Mouse (Mus musculus): ENCODE results near the gene Pus7. TPM values are rescaled to one million over a fixed set of nuclear protein-coding genes. Genes with fewer than 3 reads are reported as not detected.
"Not testable (repeated sequence)": the region's sequence is repeated elsewhere in the genome, so short reads cannot be mapped to it uniquely, and the experiment has no call there.

Gene Pus7
- polyA plus RNA-seq, 2 experiments = 27.0 to 28.7 TPM

DNA sequence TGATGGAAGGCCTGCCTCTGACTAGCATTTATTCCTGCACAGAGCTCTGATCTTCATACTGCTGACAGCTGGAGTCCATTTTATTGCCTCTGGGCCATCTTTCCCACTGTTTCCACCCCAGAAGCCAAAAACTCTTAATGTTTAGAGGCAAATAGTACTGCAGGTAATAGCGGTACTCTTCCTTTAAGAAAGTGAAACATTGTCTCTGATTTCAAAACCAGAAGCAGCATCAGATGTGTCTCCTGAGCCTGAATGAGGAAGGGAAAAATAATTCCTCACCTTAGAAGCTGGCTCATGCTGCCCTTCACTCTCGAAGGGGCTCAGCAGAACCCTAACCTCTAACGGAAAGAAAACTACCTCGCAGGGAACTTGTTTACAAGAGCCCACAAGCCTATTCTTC lies 72.3 kb downstream of the Pus7 start:
- WGBS = 91% methylated on average over 4 of the region's 4 CpGs
- Histone ChIP-seq H3K4me1 (ENCODE audit: control insufficient read depth, insufficient read depth, low read length) (no peaks in the 10 kb centered on the region), H3K4me2 (replicated peaks; ENCODE audit: low read depth, low read length, severe bottlenecking) (no peak overlapping the region), H3K27ac (replicated peaks; ENCODE audit: low read depth, low read length) (no peak overlapping the region), H3K4me3 (replicated peaks; ENCODE audit: low read length) (no peak overlapping the region), H3K9me3 (ENCODE audit: control insufficient read depth, low read length) (peaks cover 27% of the 10 kb centered on the region), H3K9ac (ENCODE audit: low read depth, low read length, severe bottlenecking) (no peak overlapping the region), H3K36me3 (ENCODE audit: control insufficient read depth, insufficient read depth, low read length) (peaks cover 33% of the 10 kb centered on the region), H3K27me3 (ENCODE audit: control insufficient read depth, insufficient read depth, low read length) (no peaks in the 10 kb centered on the region)
- DNase-seq (ENCODE audit: low spot score) (no peak), ATAC-seq (ENCODE audit: low FRiP score, low read depth) (no peak)
- TF ChIP-seq POLR2A (IDR thresholded peaks at IDR 0.05; ENCODE audit: borderline replicate concordance, extremely low read depth, insufficient read depth, insufficient read length) = no peak

DNA sequence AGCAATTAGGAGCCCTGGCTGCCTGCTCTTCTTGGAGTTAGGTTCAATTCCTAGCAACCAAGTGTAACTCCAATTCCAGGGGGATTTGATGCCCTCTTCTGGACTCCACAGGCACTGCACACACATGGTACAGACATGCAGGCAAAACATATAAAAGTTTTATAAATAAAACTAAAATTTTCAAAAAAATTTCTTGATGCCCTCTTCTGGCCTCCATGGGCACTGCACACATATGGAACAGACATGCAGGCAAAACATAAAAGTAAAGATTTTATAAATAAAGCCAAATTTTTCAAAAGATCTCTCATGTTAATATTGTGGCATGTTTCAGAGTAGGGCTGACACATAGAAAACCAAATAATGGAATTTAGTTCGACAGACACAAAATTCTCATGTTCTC lies 73.8 kb downstream of the Pus7 start:
- Histone ChIP-seq H3K9ac (ENCODE audit: low read depth, low read length, severe bottlenecking) (no peak overlapping the region), H3K9me3 (ENCODE audit: control insufficient read depth, low read length) (peaks cover 28% of the 10 kb centered on the region), H3K36me3 (ENCODE audit: control insufficient read depth, insufficient read depth, low read length) (peaks cover 33% of the 10 kb centered on the region), H3K4me2 (replicated peaks; ENCODE audit: low read depth, low read length, severe bottlenecking) (no peak overlapping the region), H3K4me3 (replicated peaks; ENCODE audit: low read length) (no peak overlapping the region), H3K27me3 (ENCODE audit: control insufficient read depth, insufficient read depth, low read length) (no peaks in the 10 kb centered on the region), H3K27ac (replicated peaks; ENCODE audit: low read depth, low read length) (no peak overlapping the region), H3K4me1 (ENCODE audit: control insufficient read depth, insufficient read depth, low read length) (no peaks in the 10 kb centered on the region)
- DNase-seq (ENCODE audit: low spot score) = no peak
- WGBS = 96% methylated on average over 1 of the region's 1 CpGs
- TF ChIP-seq POLR2A (IDR thresholded peaks at IDR 0.05; ENCODE audit: borderline replicate concordance, extremely low read depth, insufficient read depth, insufficient read length) = no peak
- ATAC-seq (ENCODE audit: low FRiP score, low read depth) = no peak

DNA sequence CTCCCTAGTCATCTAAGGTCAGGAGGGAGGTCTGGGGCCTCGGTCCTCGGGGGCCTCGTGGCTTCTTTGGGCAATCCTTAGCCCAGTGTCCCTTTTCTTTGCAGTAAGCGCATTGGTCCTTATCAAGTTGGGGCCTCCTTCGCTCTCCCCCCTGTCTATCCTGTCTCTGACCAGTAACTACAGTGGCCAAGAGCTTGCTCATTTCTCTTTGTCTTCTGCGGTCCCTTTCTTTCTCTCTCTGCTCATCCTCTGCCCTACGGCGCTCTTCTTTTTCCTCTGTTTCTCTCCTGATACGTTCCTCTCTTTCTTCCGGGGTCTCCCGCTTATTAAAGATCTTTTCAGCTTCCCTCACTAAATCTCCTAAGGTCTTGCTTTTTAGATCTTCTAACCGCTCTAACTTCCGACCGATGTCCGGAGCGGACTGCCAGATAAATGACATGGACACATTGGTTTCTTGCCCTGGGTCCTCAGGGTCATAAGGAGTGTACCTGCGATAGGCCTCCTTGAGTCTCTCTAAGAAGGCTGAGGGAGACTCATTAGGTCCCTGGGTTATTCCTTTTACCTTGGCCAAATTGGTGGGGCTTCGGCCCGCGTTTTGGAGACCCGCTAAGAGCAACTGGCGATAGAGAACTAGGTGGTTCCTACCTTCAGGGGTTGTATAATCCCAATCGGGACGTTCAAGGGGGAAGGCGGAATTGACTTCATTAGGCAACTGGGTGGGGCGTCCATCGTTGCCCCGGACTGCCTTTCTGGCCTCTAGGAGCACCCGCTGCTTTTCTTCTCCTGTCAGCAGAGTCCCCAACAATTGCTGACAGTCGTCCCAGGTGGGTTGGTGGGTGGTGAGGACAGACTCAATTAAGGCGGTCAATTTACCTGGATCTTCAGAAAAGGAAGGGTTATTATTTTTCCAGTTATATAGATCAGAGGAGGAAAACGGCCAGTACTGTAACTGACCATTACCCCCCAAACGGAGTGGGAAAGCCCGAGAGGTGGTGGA lies 76.6 kb downstream of the Pus7 start:
- H3K9me3 ChIP-seq (ENCODE audit: control insufficient read depth, low read length) = peaks cover 42% of the 10 kb centered on the region
- DNase-seq (ENCODE audit: low spot score); H3K27ac ChIP-seq (replicated peaks; ENCODE audit: low read depth, low read length); H3K9ac ChIP-seq (ENCODE audit: low read depth, low read length, severe bottlenecking); ATAC-seq (ENCODE audit: low FRiP score, low read depth); H3K27me3 ChIP-seq (ENCODE audit: control insufficient read depth, insufficient read depth, low read length); H3K4me1 ChIP-seq (ENCODE audit: control insufficient read depth, insufficient read depth, low read length); H3K4me3 ChIP-seq (replicated peaks; ENCODE audit: low read length); H3K4me2 ChIP-seq (replicated peaks; ENCODE audit: low read depth, low read length, severe bottlenecking): not testable (repeated sequence)
- peaks cover 53% of the 10 kb centered on the region for H3K36me3 ChIP-seq (ENCODE audit: control insufficient read depth, insufficient read depth, low read length)
- 98% methylated on average over 26 of the region's 34 CpGs for WGBS

DNA sequence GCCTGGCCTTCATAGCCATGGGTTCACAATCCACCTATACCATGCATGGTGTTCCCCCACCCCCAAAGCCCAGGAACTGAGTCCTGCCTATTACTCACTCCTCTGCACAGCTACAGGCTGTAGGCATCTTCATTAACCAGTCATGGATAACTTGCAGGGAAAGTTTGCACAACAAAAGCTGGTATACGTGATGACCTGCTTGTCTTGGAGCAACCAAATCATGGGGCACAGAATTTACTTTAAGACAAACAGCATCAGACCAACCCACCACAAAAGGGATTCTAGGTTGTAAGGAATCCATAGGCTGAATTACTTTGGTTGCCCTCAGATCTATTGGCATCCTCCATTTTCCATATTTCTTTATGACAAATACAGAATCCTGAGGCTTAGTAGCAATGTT lies 86.1 kb downstream of the Pus7 start:
- Histone ChIP-seq H3K27ac (replicated peaks; ENCODE audit: low read depth, low read length) (no peak overlapping the region), H3K4me1 (ENCODE audit: control insufficient read depth, insufficient read depth, low read length) (no peaks in the 10 kb centered on the region), H3K9ac (ENCODE audit: low read depth, low read length, severe bottlenecking) (no peak overlapping the region), H3K36me3 (ENCODE audit: control insufficient read depth, insufficient read depth, low read length) (peaks cover 19% of the 10 kb centered on the region), H3K27me3 (ENCODE audit: control insufficient read depth, insufficient read depth, low read length) (no peaks in the 10 kb centered on the region), H3K9me3 (ENCODE audit: control insufficient read depth, low read length) (peaks cover 17% of the 10 kb centered on the region), H3K4me3 (replicated peaks; ENCODE audit: low read length) (no peak overlapping the region), H3K4me2 (replicated peaks; ENCODE audit: low read depth, low read length, severe bottlenecking) (no peak overlapping the region)
- ATAC-seq (ENCODE audit: low FRiP score, low read depth) (no peak), DNase-seq (ENCODE audit: low spot score) (no peak)
- 91% methylated on average over 1 of the region's 1 CpGs for WGBS
- no peak for TF ChIP-seq POLR2A (IDR thresholded peaks at IDR 0.05; ENCODE audit: borderline replicate concordance, extremely low read depth, insufficient read depth, insufficient read length)

Other genes with a start within 250 kb of the Pus7 start
- 39.9 and 44.1 TPM in 2 replicates for gene Srpk2, start 99.1 kb downstream of the Pus7 start, polyA plus RNA-seq (2012; rRNA removed)
- gene Srpk2, start 99.1 kb downstream of the Pus7 start, polyA plus RNA-seq (2014; fragmentation: Nextera tagmentation; extraction: Ambion mirVana) = 60.8 and 70.8 TPM in 2 replicates
- gene Rint1, start 4.0 kb upstream of the Pus7 start, polyA plus RNA-seq (2012; rRNA removed) = 31.9 and 35.8 TPM in 2 replicates
- 32.1 and 38.1 TPM in 2 replicates for gene Rint1, start 4.0 kb upstream of the Pus7 start, polyA plus RNA-seq (2014; fragmentation: Nextera tagmentation; extraction: Ambion mirVana)
- gene Tomm7, start 60.5 kb upstream of the Pus7 start, polyA plus RNA-seq (2012; rRNA removed) = 79.3 and 86.3 TPM in 2 replicates
- gene Tomm7, start 60.5 kb upstream of the Pus7 start, polyA plus RNA-seq (2014; fragmentation: Nextera tagmentation; extraction: Ambion mirVana) = 109 and 113 TPM in 2 replicates
- 22.4 and 23.4 TPM in 2 replicates for gene Fam126a, start 247.0 kb upstream of the Pus7 start, polyA plus RNA-seq (2012; rRNA removed)
- 38.5 and 49.1 TPM in 2 replicates for gene Fam126a, start 247.0 kb upstream of the Pus7 start, polyA plus RNA-seq (2014; fragmentation: Nextera tagmentation; extraction: Ambion mirVana)